Mouse (Mus musculus) forebrain, embryonic 15.5 days (tissue): ENCODE data around the gene Sardh. TPM values are rescaled to one million over a fixed set of nuclear protein-coding genes. Genes with fewer than 3 reads are reported as not detected.

Experiments used
- ATAC-seq: fragments of 200-750 bp; cut with Nextera tagmentation; replicated peaks from 2 replicates; pipeline ENCODE4 v1.8.0; 2017; ENCODE audit warnings: mild to moderate bottlenecking, moderate TSS enrichment, moderate library complexity
- H3K27ac ChIP-seq: fragments of 300-500 bp; sonication (generic); replicated peaks from 2 replicates; pipeline ENCODE4 v1.5.1; 2015; ENCODE audit warnings: mild to moderate bottlenecking, inconsistent platforms
- H3K27me3 ChIP-seq: fragments of 300-500 bp; sonication (generic); 2 replicates; pipeline ENCODE4 v1.6.1; 2015; ENCODE audit warnings: inconsistent platforms
- H3K36me3 ChIP-seq: fragments of 300-500 bp; sonication (generic); 2 replicates; pipeline ENCODE4 v1.6.1; 2015; ENCODE audit warnings: mild to moderate bottlenecking, inconsistent platforms
- H3K4me1 ChIP-seq: fragments of 300-500 bp; sonication (generic); 2 replicates; pipeline ENCODE4 v1.6.1; 2015; ENCODE audit warnings: inconsistent platforms
- H3K4me2 ChIP-seq: fragments of 300-500 bp; sonication (generic); replicated peaks from 2 replicates; pipeline ENCODE4 v1.6.1; 2015; ENCODE audit warnings: mild to moderate bottlenecking, inconsistent platforms
- H3K4me3 ChIP-seq: fragments of 300-500 bp; sonication (generic); 2 replicates; pipeline ENCODE4 v1.5.1; 2015; ENCODE audit warnings: mild to moderate bottlenecking, inconsistent platforms
- H3K9ac ChIP-seq: fragments of 300-500 bp; sonication (generic); replicated peaks from 2 replicates; pipeline ENCODE4 v1.6.1; 2015; ENCODE audit warnings: mild to moderate bottlenecking, inconsistent platforms
- H3K9me3 ChIP-seq: fragments of 300-500 bp; sonication (generic); 2 replicates; pipeline ENCODE4 v1.6.1; 2016; ENCODE audit warnings: inconsistent platforms
- WGBS: fragments of 180-500 bp; shearing (Covaris S2); methylation state at CpG from one replicate; pipeline ENCODE4 v1.1.7; 2015; ENCODE audit warnings: mixed read lengths; 5-methylcytosine and 5-hydroxymethylcytosine counted together
- polyA plus RNA-seq: library from polyadenylated mRNA; unstranded; fragments of >200 nt; fragmentation: Nextera tagmentation; extraction: Ambion mirVana; gene quantifications from 2 replicates; pipeline ENCODE4 v1.2.1, GENCODE M21; 2015

Gene Sardh
- polyA plus RNA-seq, 1 experiment from 2014 or later = 3.6 TPM

- H3K27me3 ChIP-seq = no peaks in the 10 kb centered on the region
- H3K4me3 ChIP-seq = no peak overlapping the region
- H3K9me3 ChIP-seq = no peaks in the 10 kb centered on the region
- peaks cover 7% of the 10 kb centered on the region; the same call in 1 of the 2 replicates for H3K4me1 ChIP-seq
- H3K27ac ChIP-seq = no peak overlapping the region
- no peaks in the 10 kb centered on the region for H3K36me3 ChIP-seq
- H3K9ac ChIP-seq = no peak overlapping the region
- no peak overlapping the region for H3K4me2 ChIP-seq
- ATAC-seq = no peak
These were observed 3.3 kb upstream of the Sardh start for GRCm38 (mm10) chr2:27251434-27251833.

- H3K9ac ChIP-seq = no peak overlapping the region
- ATAC-seq = 0 out of 2 replicates have a peak, but pooled peaks have one; percentile 16
- H3K9me3 ChIP-seq = no peaks in the 10 kb centered on the region
- H3K4me2 ChIP-seq = no peak overlapping the region
- H3K27ac ChIP-seq = no peak overlapping the region
- WGBS = 63% methylated on average over 2 of the region's 2 CpGs
- H3K4me1 ChIP-seq = peaks cover 7% of the 10 kb centered on the region; the same call in 1 of the 2 replicates
- H3K4me3 ChIP-seq = no peak overlapping the region
- H3K27me3 ChIP-seq = no peaks in the 10 kb centered on the region
- no peaks in the 10 kb centered on the region for H3K36me3 ChIP-seq
These were observed 662 bp downstream of the Sardh start for GRCm38 (mm10) chr2:27247487-27247863.

GRCm38 (mm10) chr2:27246712-27247486 lies 1.2 kb downstream of the Sardh start:
- Histone ChIP-seq H3K4me3 (no peak overlapping the region), H3K27ac (no peak overlapping the region), H3K9me3 (no peaks in the 10 kb centered on the region), H3K9ac (no peak overlapping the region), H3K4me1 (peaks cover 7% of the 10 kb centered on the region; the same call in 1 of the 2 replicates), H3K4me2 (no peak overlapping the region), H3K27me3 (no peaks in the 10 kb centered on the region), H3K36me3 (no peaks in the 10 kb centered on the region)
- WGBS = 36% methylated on average over 7 of the region's 7 CpGs
- peak; percentile 57; the same call in 1 of the 2 replicates for ATAC-seq

- Histone ChIP-seq H3K9me3 (no peaks in the 10 kb centered on the region), H3K36me3 (no peaks in the 10 kb centered on the region), H3K4me2 (no peak overlapping the region), H3K27ac (no peak overlapping the region), H3K9ac (no peak overlapping the region), H3K4me1 (peaks cover 7% of the 10 kb centered on the region; the same call in 1 of the 2 replicates), H3K4me3 (no peak overlapping the region), H3K27me3 (no peaks in the 10 kb centered on the region)
- 63% methylated on average over 7 of the region's 7 CpGs for WGBS
- ATAC-seq = no peak
These were observed 2.2 kb downstream of the Sardh start for GRCm38 (mm10) chr2:27245947-27246346.

GRCm38 (mm10) chr2:27237342-27237741 lies 10.8 kb downstream of the Sardh start:
- no peaks in the 10 kb centered on the region for H3K4me1 ChIP-seq
- H3K9me3 ChIP-seq = no peaks in the 10 kb centered on the region
- no peaks in the 10 kb centered on the region for H3K27me3 ChIP-seq
- no peak overlapping the region for H3K4me2 ChIP-seq
- no peak for ATAC-seq
- 26% methylated on average over 4 of the region's 4 CpGs for WGBS
- H3K9ac ChIP-seq = no peak overlapping the region
- H3K4me3 ChIP-seq = no peak overlapping the region
- no peaks in the 10 kb centered on the region for H3K36me3 ChIP-seq
- no peak overlapping the region for H3K27ac ChIP-seq

- ATAC-seq = peak; percentile 65; the same call in 1 of the 2 replicates
- Histone ChIP-seq H3K27ac (no peak overlapping the region), H3K9me3 (no peaks in the 10 kb centered on the region), H3K4me1 (no peaks in the 10 kb centered on the region), H3K4me2 (no peak overlapping the region), H3K4me3 (no peak overlapping the region), H3K27me3 (no peaks in the 10 kb centered on the region), H3K36me3 (no peaks in the 10 kb centered on the region), H3K9ac (no peak overlapping the region)
- WGBS = 24% methylated on average over 3 of the region's 3 CpGs
These were observed 12.4 kb downstream of the Sardh start for GRCm38 (mm10) chr2:27235729-27236128.

GRCm38 (mm10) chr2:27232376-27232775 lies 15.8 kb downstream of the Sardh start:
- Histone ChIP-seq H3K27me3 (no peaks in the 10 kb centered on the region), H3K36me3 (no peaks in the 10 kb centered on the region), H3K4me2 (no peak overlapping the region), H3K9me3 (no peaks in the 10 kb centered on the region), H3K4me3 (no peak overlapping the region), H3K27ac (no peak overlapping the region), H3K9ac (no peak overlapping the region), H3K4me1 (no peaks in the 10 kb centered on the region)
- no peak for ATAC-seq
- 32% methylated on average over 7 of the region's 7 CpGs for WGBS

GRCm38 (mm10) chr2:27229481-27230105 lies 18.5 kb downstream of the Sardh start:
- Histone ChIP-seq H3K4me2 (no peak overlapping the region), H3K27ac (no peak overlapping the region), H3K9me3 (no peaks in the 10 kb centered on the region), H3K4me1 (no peaks in the 10 kb centered on the region), H3K4me3 (no peak overlapping the region), H3K9ac (no peak overlapping the region), H3K27me3 (no peaks in the 10 kb centered on the region), H3K36me3 (no peaks in the 10 kb centered on the region)
- whole genome bisulfite sequencing = 95% methylated on average over 2 of the region's 2 CpGs
- no peak for ATAC-seq

GRCm38 (mm10) chr2:27228809-27229480 lies 19.2 kb downstream of the Sardh start:
- Histone ChIP-seq H3K27me3 (no peaks in the 10 kb centered on the region), H3K9ac (no peak overlapping the region), H3K4me1 (no peaks in the 10 kb centered on the region), H3K9me3 (no peaks in the 10 kb centered on the region), H3K27ac (no peak overlapping the region), H3K36me3 (no peaks in the 10 kb centered on the region), H3K4me3 (no peak overlapping the region), H3K4me2 (no peak overlapping the region)
- 86% methylated on average over 5 of the region's 5 CpGs for WGBS
- ATAC-seq = no peak

GRCm38 (mm10) chr2:27226572-27226971 lies 21.6 kb downstream of the Sardh start:
- Histone ChIP-seq H3K27me3 (no peaks in the 10 kb centered on the region), H3K36me3 (no peaks in the 10 kb centered on the region), H3K9me3 (no peaks in the 10 kb centered on the region), H3K27ac (no peak overlapping the region), H3K4me2 (no peak overlapping the region), H3K4me3 (no peak overlapping the region), H3K4me1 (peaks cover 4% of the 10 kb centered on the region; the same call in 1 of the 2 replicates), H3K9ac (no peak overlapping the region)
- 66% methylated on average over 7 of the region's 7 CpGs for WGBS
- no peak for ATAC-seq

GRCm38 (mm10) chr2:27223012-27223421 lies 25.1 kb downstream of the Sardh start:
- WGBS = 69% methylated on average over 7 of the region's 7 CpGs
- H3K4me2 ChIP-seq = no peak overlapping the region
- H3K27me3 ChIP-seq = no peaks in the 10 kb centered on the region
- ATAC-seq = no peak
- no peak overlapping the region for H3K27ac ChIP-seq
- H3K9ac ChIP-seq = no peak overlapping the region
- no peaks in the 10 kb centered on the region for H3K9me3 ChIP-seq
- peaks cover 9% of the 10 kb centered on the region; the same call in 1 of the 2 replicates for H3K4me1 ChIP-seq
- H3K36me3 ChIP-seq = no peaks in the 10 kb centered on the region
- no peak overlapping the region for H3K4me3 ChIP-seq

- Histone ChIP-seq H3K4me2 (no peak overlapping the region), H3K27me3 (no peaks in the 10 kb centered on the region), H3K36me3 (no peaks in the 10 kb centered on the region), H3K27ac (no peak overlapping the region), H3K9ac (no peak overlapping the region), H3K9me3 (no peaks in the 10 kb centered on the region), H3K4me3 (no peak overlapping the region), H3K4me1 (peaks cover 16% of the 10 kb centered on the region; the same call in 1 of the 2 replicates)
- WGBS = 81% methylated on average over 8 of the region's 8 CpGs
- ATAC-seq = no peak
These were observed 29.6 kb downstream of the Sardh start for GRCm38 (mm10) chr2:27218569-27218968.
